Mouse (Mus musculus): ENCODE results near the gene Smad6.

GRCm38 (mm10) chr9:63992761-63993160 lies 29.1 kb downstream of the Smad6 start:
- TF ChIP-seq GATA1 (IDR thresholded peaks at IDR 0.05; ENCODE audit: low read length) (no peak), TAL1 (IDR thresholded peaks at IDR 0.05; ENCODE audit: low read length) (no peak)

Measured in erythroblast, embryonic 14.5 days (primary cell).